Mouse (Mus musculus): ENCODE results near the gene Eef1a2. TPM values are rescaled to one million over a fixed set of nuclear protein-coding genes. Genes with fewer than 3 reads are reported as not detected.

The Eef1a2 gene
- polyA plus RNA-seq, 1 experiment from 2014 or later, result 12.1 TPM

- Histone ChIP-seq H3K9ac (peak overlapping the region; percentile 71), H3K4me1 (peaks cover 55% of the 10 kb centered on the region), H3K9me3 (no peaks in the 10 kb centered on the region), H3K4me2 (peak overlapping the region; percentile 73), H3K4me3 (peak overlapping the region; percentile 49), H3K36me3 (replicated peaks) (0 out of 2 replicates have a peak, but pooled peaks cover 5% of the 10 kb centered on the region), H3K27ac (peak overlapping the region; percentile 91), H3K27me3 (replicated peaks) (no peaks in the 10 kb centered on the region)
- 74% methylated on average over 4 of the region's 4 CpGs for WGBS
- ATAC-seq (replicated peaks), result 0 out of 2 replicates have a peak, but pooled peaks have one; percentile 2
These were observed 366 bp upstream of the Eef1a2 start for GRCm38 (mm10) chr2:181157180-181157579.

DNA sequence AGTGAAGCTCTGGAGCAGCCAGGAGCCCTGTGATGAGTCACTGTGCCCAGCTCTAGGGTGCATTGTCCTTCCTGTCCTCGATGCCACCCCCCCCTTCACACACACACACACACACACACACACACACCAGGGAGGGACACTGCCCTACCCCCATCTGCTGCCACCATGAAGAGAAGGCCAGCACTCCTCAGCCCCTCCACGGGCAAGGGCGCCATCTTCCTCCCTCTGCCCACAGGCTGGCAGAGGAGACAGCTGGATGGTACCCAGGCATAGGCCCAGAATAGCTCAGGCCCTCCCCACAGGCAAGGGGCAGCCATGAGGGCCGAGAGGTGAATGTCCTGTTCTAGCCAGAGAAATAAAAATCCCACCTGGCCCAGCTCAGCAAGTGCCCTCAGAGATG lies 1.0 kb downstream of the Eef1a2 start:
- Histone ChIP-seq H3K4me1 (peaks cover 55% of the 10 kb centered on the region), H3K36me3 (replicated peaks) (0 out of 2 replicates have a peak, but pooled peaks cover 5% of the 10 kb centered on the region), H3K4me3 (peak overlapping the region; percentile 49), H3K4me2 (peak overlapping the region; percentile 73), H3K9me3 (no peaks in the 10 kb centered on the region), H3K27me3 (replicated peaks) (no peaks in the 10 kb centered on the region), H3K9ac (peak overlapping the region; percentile 71), H3K27ac (peak overlapping the region; percentile 91)
- 56% methylated on average over 4 of the region's 4 CpGs for WGBS
- ATAC-seq (replicated peaks), result peak; percentile 25

DNA sequence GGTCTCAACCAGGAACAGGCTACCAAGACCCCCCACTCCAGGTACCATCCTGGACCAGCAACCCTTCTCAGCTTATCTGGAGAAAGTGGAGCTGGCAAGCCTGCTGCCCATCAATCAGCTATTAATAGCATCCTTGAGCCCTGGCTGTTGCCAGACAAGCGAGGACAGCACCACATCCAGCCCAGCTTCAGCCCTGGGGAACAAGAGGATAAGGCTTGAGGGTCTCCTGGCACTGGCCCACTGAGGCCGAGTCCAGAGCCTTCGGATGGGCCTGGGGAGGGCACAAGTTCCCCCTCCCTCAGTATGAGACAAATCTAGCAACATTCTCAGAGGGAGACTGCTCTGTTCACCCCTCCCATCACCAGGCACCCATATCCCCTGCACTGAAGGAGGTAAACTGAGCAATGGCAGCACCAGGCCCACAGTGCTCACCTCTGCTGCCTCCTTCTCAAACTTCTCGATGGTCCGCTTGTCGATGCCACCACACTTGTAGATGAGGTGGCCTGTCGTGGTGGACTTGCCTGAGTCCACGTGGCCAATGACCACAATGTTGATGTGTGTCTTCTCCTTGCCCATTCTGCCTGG lies 1.9 kb downstream of the Eef1a2 start:
- Histone ChIP-seq H3K4me3 (no peak overlapping the region), H3K27ac (no peak overlapping the region), H3K4me1 (peaks cover 49% of the 10 kb centered on the region), H3K9ac (0 out of 2 replicates have a peak overlapping the region, but pooled peaks have one; percentile 71), H3K36me3 (replicated peaks) (peaks cover 5% of the 10 kb centered on the region; the same call in 1 of the 2 replicates), H3K4me2 (peak overlapping the region; percentile 73), H3K27me3 (replicated peaks) (no peaks in the 10 kb centered on the region), H3K9me3 (no peaks in the 10 kb centered on the region)
- ATAC-seq (replicated peaks), result no peak
- 81% methylated on average over 8 of the region's 8 CpGs for WGBS

GRCm38 (mm10) chr2:181154361-181154760 lies 2.5 kb downstream of the Eef1a2 start:
- no peaks in the 10 kb centered on the region for H3K9me3 ChIP-seq
- no peak overlapping the region for H3K4me3 ChIP-seq
- H3K9ac ChIP-seq, result no peak overlapping the region
- peak overlapping the region; percentile 73 for H3K4me2 ChIP-seq
- no peak overlapping the region for H3K27ac ChIP-seq
- no peak for ATAC-seq (replicated peaks)
- H3K27me3 ChIP-seq (replicated peaks), result 0 out of 2 replicates have a peak, but pooled peaks cover 3% of the 10 kb centered on the region
- H3K4me1 ChIP-seq, result peaks cover 44% of the 10 kb centered on the region
- peaks cover 5% of the 10 kb centered on the region; the same call in 1 of the 2 replicates for H3K36me3 ChIP-seq (replicated peaks)
- 92% methylated on average over 3 of the region's 3 CpGs for WGBS

GRCm38 (mm10) chr2:181153837-181154236 lies 3.0 kb downstream of the Eef1a2 start:
- no peaks in the 10 kb centered on the region for H3K9me3 ChIP-seq
- no peak overlapping the region for H3K4me3 ChIP-seq
- H3K4me2 ChIP-seq, result peak overlapping the region; percentile 73; the same call in 1 of the 2 replicates
- H3K36me3 ChIP-seq (replicated peaks), result peaks cover 5% of the 10 kb centered on the region; the same call in 1 of the 2 replicates
- peaks cover 38% of the 10 kb centered on the region for H3K4me1 ChIP-seq
- 4% methylated on average over 1 of the region's 1 CpGs for WGBS
- H3K27me3 ChIP-seq (replicated peaks), result 0 out of 2 replicates have a peak, but pooled peaks cover 3% of the 10 kb centered on the region
- no peak overlapping the region for H3K27ac ChIP-seq
- ATAC-seq (replicated peaks), result no peak
- no peak overlapping the region for H3K9ac ChIP-seq

- Histone ChIP-seq H3K4me1 (peaks cover 38% of the 10 kb centered on the region), H3K9ac (no peak overlapping the region), H3K27ac (no peak overlapping the region), H3K9me3 (no peaks in the 10 kb centered on the region), H3K27me3 (replicated peaks) (0 out of 2 replicates have a peak, but pooled peaks cover 3% of the 10 kb centered on the region), H3K4me2 (no peak overlapping the region), H3K4me3 (no peak overlapping the region), H3K36me3 (replicated peaks) (peaks cover 5% of the 10 kb centered on the region; the same call in 1 of the 2 replicates)
- no peak for ATAC-seq (replicated peaks)
- WGBS, result 93% methylated on average over 1 of the region's 1 CpGs
These were observed 3.7 kb downstream of the Eef1a2 start for GRCm38 (mm10) chr2:181153131-181153530.

DNA sequence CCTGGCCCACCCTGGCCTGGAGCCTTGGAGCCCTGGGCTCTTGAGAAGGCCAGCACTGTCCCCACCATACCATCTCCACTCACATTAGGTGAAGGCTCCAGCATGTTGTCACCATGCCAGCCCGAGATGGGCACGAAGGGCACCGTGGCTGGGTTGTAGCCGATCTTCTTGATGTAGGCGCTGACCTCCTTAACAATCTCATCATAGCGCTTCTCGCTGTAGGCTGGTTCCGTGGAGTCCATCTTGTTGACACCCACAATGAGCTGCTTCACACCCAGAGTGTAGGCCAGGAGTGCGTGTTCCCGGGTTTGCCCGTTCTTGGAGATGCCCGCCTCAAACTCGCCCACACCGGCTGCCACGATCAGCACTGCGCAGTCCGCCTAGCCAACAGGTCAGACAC lies 4.1 kb downstream of the Eef1a2 start:
- H3K4me3 ChIP-seq, result no peak overlapping the region
- peaks cover 38% of the 10 kb centered on the region for H3K4me1 ChIP-seq
- no peak overlapping the region for H3K9ac ChIP-seq
- WGBS, result 95% methylated on average over 17 of the region's 17 CpGs
- H3K27ac ChIP-seq, result no peak overlapping the region
- H3K27me3 ChIP-seq (replicated peaks), result 0 out of 2 replicates have a peak, but pooled peaks cover 3% of the 10 kb centered on the region
- H3K9me3 ChIP-seq, result no peaks in the 10 kb centered on the region
- ATAC-seq (replicated peaks), result no peak
- peaks cover 5% of the 10 kb centered on the region; the same call in 1 of the 2 replicates for H3K36me3 ChIP-seq (replicated peaks)
- no peak overlapping the region for H3K4me2 ChIP-seq

DNA sequence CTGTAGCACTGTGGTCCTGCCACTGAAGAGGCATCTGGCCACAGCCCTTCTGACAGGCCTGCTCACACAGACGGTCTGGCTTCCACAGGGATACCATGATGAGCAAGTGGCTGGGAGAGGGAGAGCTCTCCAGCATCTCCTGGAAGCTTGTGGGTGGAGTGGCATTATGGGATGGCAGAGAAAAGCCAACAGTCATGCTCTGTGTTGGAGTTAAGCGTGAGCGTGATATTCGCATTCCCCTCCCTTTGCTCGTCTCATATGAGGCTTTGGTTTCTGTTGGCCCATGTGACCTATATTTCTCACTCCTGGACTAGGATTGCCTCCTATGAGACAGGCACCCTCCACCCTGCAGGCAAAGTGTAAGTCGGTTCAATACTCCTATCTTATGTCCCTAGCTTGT lies 6.5 kb downstream of the Eef1a2 start:
- H3K27me3 ChIP-seq (replicated peaks), result peaks cover 3% of the 10 kb centered on the region; the same call in 1 of the 2 replicates
- H3K4me1 ChIP-seq, result peaks cover 28% of the 10 kb centered on the region
- no peak overlapping the region for H3K4me3 ChIP-seq
- H3K36me3 ChIP-seq (replicated peaks), result peaks cover 10% of the 10 kb centered on the region; the same call in 1 of the 2 replicates
- no peak overlapping the region for H3K9ac ChIP-seq
- no peaks in the 10 kb centered on the region for H3K9me3 ChIP-seq
- H3K4me2 ChIP-seq, result no peak overlapping the region
- ATAC-seq (replicated peaks), result no peak
- 75% methylated on average over 6 of the region's 6 CpGs for WGBS
- no peak overlapping the region for H3K27ac ChIP-seq

- Histone ChIP-seq H3K9ac (no peak overlapping the region), H3K27me3 (replicated peaks) (peaks cover 3% of the 10 kb centered on the region; the same call in 1 of the 2 replicates), H3K9me3 (no peaks in the 10 kb centered on the region), H3K27ac (no peak overlapping the region), H3K4me3 (peak overlapping the region; percentile 35), H3K4me2 (peak overlapping the region; percentile 60), H3K4me1 (peaks cover 16% of the 10 kb centered on the region), H3K36me3 (replicated peaks) (peaks cover 10% of the 10 kb centered on the region; the same call in 1 of the 2 replicates)
- WGBS, result 17% methylated on average over 25 of the region's 31 CpGs
- no peak for ATAC-seq (replicated peaks)
These were observed 8.4 kb downstream of the Eef1a2 start for GRCm38 (mm10) chr2:181148318-181148955.

GRCm38 (mm10) chr2:181147546-181148317 lies 9.1 kb downstream of the Eef1a2 start:
- 2% methylated on average over 61 of the region's 61 CpGs for WGBS
- Histone ChIP-seq H3K9ac (peak overlapping the region; percentile 31), H3K36me3 (replicated peaks) (peaks cover 8% of the 10 kb centered on the region; the same call in 1 of the 2 replicates), H3K4me2 (peak overlapping the region; percentile 60), H3K27me3 (replicated peaks) (peaks cover 3% of the 10 kb centered on the region; the same call in 1 of the 2 replicates), H3K4me3 (peak overlapping the region; percentile 35), H3K27ac (no peak overlapping the region), H3K9me3 (no peaks in the 10 kb centered on the region), H3K4me1 (peaks cover 16% of the 10 kb centered on the region)
- 0 out of 2 replicates have a peak, but pooled peaks have one; percentile 18 for ATAC-seq (replicated peaks)

GRCm38 (mm10) chr2:181146976-181147545 lies 9.8 kb downstream of the Eef1a2 start:
- Histone ChIP-seq H3K4me1 (peaks cover 16% of the 10 kb centered on the region), H3K27ac (no peak overlapping the region), H3K27me3 (replicated peaks) (peaks cover 3% of the 10 kb centered on the region; the same call in 1 of the 2 replicates), H3K4me3 (0 out of 2 replicates have a peak overlapping the region, but pooled peaks have one; percentile 35), H3K9me3 (no peaks in the 10 kb centered on the region), H3K36me3 (replicated peaks) (peaks cover 4% of the 10 kb centered on the region; the same call in 1 of the 2 replicates), H3K4me2 (peak overlapping the region; percentile 60; the same call in 1 of the 2 replicates), H3K9ac (no peak overlapping the region)
- WGBS, result 51% methylated on average over 4 of the region's 4 CpGs
- ATAC-seq (replicated peaks), result no peak

Measured in midbrain, embryonic 15.5 days (tissue).